Mouse (Mus musculus) heart, postnatal 14 days (tissue): ENCODE results near the gene Fibp. TPM values are rescaled to one million over a fixed set of nuclear protein-coding genes. Genes with fewer than 3 reads are reported as not detected.

Experiments
- DNase-seq, 2 experiments: peaks; one replicate each; pipeline ENCODE4 v3.0.0; 2021 to 2022
- intact Hi-C: fragments of 180-260 bp; cut with DNase I; formaldehyde crosslinking; loops from one replicate; pipeline ENCODE4 v1.15.1; 2025
- total RNA-seq, 2 experiments: library from RNA; stranded (reverse); gene quantifications; 2 replicates each; pipeline ENCODE4 v1.2.3; 2021

The Fibp gene
- total RNA-seq, 2 experiments from 2014 or later = 55.7 to 63.2 TPM

DNA sequence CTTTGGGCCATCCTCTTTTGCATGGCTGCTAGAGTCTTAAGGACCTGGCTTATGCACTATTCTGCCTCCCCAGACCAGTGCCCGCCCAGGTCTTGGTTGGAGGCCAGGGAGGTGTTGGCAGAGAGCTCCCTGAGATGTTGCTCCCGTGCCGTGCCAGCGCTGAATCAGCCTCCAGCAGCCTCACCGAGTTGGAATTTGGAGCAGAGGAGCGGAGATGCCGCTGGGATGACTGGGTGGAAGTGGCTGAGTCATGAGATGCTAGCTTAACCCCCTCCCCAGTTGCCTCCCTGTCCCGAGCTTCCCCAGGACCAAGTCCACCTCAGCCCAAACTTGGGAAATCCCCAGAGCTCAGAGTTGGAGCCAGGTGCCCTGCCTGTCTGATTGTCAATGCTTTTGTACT, 30.6 kb upstream of the Fibp start:
- peak; percentile 58 to 69 for DNase-seq
- intact Hi-C loops = loop anchor here (2.0 kb wide), 1 partner anchor 63 kb away; the partner anchor contains the start of genes Banf1 and Eif1ad

DNA sequence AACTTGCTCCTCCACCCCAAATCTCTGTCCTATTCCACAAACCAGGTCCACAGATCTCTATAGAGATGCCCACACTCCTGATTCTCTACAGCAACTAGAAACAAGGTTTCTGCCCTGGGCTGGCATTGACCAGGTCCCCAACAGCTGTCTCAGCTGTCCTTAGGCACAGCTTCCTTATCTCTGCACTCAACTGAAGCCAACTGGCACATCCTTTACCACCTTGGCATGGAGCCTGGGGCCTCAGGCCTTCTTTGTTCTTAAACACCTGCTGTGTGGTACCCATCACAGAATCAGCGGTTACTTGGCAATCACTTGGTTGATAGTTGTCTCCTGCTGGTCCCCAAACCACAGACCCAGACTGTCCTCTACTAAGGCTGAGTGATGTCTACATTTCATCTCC, 30.0 kb upstream of the Fibp start:
- DNase-seq = no peak
- intact Hi-C loops = no loop called here

DNA sequence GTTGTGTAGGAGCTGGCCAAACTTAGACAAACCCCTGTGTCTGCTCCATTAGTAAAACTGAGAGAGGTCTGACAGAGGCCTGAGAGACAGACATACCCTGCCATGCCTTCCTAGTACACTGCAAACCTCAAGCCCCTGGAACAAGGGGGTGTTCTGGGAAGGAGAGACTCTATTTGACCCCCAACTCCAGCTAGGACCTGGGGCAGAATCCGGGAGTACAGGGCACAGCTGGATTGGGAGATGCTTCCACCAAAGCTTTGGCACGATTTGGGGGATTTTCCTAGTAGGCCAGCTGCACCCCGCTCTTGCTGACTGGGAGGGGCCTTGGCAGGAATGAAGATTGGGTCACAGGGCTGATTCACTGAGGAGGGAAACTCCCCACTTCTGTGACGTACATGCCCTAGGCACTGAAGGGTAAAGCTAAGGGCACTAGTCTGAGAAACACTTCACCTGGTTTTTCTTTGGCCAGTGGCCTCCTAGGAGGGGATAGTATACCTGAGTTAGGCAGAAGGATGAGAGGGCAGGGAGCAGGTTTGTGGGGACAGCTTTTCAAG, 28.4 kb upstream of the Fibp start:
- intact Hi-C loops = no loop called here

DNA sequence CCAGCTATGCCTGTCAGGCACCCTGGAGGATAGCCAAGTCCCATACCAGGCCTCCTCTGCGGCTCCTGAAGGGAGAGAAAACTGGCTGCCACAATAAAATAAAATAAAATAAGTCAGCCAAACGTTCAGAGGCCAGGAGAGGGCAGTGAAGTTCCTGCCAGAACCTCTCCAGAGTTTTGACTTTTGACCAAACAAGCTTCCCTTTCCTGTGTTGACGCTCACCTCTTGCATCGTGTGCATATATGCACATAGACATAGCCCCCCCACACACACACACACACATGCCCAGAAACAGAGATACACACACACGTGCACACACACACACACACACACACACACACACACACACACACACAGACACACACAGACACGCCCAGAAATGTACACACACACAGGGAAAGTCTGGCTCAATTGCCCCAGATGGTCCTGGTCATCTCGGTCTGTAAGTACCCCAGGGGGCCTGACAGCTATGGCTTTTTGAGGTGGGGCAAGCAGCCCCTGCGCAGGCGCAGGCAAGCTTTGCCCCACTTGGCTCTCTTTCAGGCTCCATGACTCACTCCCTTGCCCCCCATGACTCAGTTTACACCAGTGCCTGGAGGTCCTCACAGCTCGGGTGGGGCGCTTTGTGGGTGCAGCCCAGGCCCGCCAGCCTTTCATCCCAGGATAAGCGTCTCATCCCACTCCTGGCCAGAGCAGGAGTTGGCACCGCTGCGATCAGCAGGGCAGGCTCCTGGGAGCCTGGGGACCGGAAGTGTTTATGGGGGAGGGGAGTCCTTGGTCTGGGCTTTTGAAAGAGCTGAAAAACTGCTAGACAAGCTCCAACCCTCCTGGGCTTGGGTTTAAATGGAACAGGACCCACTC, 27.2 kb upstream of the Fibp start:
- intact Hi-C loops = no loop called here
- peak; percentile 52 to 71 for DNase-seq

More for the DNA sequence above, 28.4 kb upstream of the Fibp start:
- no peak for DNase-seq

DNA sequence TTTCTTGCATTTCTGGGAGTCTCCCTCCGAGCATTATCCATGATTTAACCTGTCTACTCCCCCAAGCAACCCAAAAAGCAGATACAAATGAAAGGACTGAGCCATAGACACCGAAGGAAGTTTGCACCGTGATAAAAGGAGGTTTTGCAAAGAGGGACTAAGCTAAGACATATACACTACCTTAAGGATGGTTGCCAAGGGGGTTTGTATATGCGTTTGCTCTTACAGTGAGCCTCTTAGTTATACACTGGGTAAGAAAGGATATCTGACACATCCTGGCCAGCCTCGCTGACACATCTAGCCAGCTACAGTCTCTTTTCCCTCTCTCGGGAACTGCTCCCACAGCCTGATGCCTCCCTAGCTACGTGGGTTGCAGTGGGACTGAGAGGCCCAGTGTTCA, 26.5 kb upstream of the Fibp start:
- intact Hi-C loops = loop anchor here (2.0 kb wide), 1 partner anchor 53 kb away; no protein-coding TSS in a partner anchor
- DNase-seq = no peak

DNA sequence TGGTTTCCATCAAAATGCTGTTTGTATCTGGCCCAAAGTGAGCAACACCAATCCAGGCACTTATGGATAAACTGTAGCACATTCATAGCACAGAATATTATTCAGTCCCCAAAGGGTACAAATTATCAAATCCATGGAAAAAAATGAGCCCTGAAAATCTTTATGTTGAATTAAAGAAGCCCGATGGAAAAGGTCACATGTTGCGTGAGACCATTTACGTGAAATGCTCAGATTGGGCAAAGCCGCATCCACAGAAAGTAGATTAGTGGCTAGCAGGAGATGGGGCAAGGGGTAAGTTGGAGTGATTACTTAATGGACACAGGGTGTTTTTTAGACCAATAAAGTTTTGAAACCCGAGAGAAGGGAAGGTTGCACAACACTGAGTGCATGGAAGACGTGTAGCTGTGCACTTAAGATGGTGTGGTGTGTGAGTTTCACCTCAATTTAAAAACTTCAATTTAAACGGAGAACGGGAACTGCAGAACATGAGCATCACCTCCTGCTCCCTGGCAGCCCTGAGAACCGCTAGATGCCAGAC, 16.0 kb upstream of the Fibp start:
- DNase-seq = no peak
- intact Hi-C loops = no loop called here

DNA sequence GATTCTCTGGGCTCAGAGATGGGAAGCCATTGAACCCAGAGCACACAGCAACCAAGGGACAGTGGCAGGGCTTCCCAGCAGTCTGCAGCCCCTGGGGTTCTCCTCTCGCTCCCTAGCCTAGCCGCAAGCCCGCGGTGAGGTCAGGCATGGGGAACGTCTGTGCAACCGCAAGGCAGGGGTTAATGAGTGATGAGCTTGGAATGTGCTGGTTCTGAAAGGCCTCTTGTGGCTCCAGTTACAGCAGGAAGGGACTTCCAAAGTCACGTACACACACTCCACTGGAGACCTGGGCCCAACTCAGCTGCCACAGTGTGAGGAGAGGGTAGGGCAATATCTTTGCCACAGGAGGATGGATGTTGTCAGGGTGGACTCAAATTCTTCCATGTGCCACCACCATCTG, 15.5 kb upstream of the Fibp start:
- intact Hi-C loops = no loop called here
- no peak for DNase-seq

DNA sequence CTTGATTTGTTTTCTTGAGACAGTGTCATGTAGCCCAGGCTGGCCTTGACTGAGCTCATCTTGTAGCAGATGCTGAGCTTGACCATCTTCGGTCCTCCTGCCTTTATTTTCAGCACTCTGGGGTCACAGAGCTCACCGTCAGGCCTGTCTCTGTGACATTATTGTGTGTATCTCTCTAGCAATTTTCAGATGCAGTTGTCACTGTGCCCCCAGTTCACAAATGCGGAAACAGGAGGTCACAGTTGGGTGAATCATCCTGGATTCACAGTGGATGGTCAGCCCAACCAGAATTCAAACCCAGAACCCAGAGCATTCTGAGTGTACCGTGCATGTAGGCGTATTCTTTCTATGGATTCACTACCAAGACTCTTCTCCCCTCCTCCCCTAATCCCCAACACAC, 14.7 kb upstream of the Fibp start:
- no peak for DNase-seq
- intact Hi-C loops = no loop called here

DNA sequence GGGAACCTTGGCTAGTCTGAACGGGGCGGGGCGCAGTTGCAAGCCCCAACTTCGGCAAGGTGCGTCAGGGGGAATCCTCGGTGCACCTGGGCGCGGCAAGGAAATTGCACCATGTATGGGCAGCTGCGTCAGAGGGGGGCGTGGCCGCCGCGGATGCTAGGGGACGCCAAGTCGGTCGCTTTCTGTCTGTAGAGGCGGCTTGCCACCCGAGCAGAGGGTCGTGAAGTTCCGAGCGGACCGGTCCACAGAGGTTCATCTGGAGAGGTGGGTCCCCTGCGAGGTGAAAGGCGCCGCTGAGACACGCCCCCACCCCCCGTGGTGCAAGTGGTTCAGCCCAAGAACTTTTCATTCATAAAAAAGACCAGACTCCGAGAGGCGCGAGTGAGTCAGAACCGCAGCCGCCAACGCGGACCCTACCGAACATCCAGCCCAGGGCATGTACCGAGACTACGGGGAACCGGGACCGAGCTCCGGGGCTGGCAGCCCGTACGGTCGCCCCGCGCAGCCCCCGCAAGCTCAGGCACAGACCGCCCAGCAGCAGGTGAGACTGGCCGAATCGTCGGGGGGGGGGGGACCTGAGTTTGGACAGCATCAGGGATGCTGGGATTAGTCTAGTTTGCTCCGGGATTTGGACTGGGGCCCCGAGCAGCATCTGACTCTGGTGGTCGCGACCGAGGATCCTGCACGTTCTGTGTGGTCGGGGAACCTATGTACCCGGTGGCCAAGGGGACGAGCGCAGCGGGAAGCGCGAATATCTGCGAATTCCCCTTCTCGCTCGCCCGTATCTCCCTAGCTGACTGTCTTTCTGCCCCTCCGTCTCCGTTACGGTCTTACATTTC, 12.7 kb upstream of the Fibp start, which contains the start of gene Fosl1:
Gene Fosl1, plus strand, starts transcription at position 33 of the 839 bp plus-strand sequence.
- intact Hi-C loops = no loop called here
- peak; percentile 62 to 77 for DNase-seq

DNA sequence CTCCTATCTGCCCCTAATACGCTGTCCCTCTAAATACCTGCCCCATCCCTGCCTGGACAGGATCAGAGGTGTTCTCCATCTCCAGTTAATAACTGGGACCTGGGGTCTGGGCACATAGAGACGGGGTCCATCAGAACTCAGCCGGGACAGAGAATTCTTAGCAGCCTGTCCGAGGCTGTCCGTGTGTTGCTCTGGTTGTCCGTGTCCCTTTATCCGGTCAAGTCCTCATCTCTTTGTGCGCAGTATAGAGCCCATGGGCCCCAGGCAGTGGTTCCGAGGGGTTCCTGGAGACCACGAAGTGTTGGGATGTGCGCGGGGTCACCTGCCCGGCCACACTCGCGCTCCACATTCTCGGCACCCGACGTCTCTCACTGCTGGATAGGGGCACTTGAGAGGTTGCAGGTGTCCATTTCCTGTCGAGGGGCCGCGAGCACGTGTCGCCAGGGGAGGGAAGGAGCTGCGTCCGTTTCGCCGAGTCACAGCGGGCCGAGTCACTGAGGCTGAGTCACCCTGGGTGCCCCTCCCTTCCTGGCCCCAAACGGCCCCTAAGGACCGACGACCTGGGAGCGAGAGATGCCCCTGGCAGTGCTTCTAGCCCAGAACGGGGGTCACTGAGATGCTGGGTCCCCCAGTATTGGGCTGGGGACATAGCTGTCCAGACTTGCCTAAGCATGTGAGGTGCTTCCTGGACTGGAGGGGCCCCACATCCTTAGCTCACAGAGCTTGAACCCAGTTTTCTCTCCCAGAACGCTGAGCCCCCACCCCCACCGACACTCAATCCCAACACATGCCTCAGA, 11.9 kb upstream of the Fibp start:
- peak in 1 of 2 experiments; percentile 31 for DNase-seq
- intact Hi-C loops = no loop called here

DNA sequence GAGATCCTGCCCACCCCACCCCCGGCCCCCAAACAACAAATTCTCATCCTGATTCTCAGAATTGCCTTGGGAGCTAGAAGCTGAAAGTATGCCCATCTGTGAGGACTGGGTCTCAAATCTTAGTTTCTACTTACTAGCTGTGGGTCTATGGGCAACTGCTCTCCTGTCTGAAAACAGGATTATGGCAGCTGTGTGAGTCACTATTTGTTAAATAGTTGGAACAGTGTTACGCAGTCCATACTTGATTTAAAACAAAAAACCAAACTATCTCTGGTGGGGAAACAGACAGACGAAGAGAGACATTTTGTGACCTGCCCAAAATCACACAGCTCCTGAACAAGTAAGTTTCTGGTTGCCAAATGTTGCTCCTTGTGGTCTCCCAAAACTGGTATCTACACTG, 10.7 kb upstream of the Fibp start:
- DNase-seq = no peak
- intact Hi-C loops = no loop called here

DNA sequence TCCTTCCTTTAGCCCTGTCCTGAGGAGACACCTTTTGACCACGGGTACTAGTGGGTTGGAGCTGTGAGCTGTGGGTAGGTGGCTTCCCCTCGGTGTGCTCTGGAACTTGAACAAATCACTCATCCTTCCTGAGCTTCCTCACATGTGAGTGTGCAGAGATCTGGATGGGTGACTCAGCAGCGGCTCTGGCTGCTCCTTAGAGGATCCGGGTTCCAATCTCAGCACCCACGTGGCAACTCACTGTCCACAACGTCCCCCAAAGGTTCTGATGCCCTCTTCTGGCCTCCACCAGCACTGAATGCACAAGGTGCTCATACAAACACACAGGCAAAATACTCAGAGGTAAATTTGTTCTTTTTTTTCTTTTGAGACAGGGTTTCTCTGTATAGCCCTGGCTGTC, 8.6 kb upstream of the Fibp start:
- intact Hi-C loops = no loop called here
- no peak for DNase-seq

DNA sequence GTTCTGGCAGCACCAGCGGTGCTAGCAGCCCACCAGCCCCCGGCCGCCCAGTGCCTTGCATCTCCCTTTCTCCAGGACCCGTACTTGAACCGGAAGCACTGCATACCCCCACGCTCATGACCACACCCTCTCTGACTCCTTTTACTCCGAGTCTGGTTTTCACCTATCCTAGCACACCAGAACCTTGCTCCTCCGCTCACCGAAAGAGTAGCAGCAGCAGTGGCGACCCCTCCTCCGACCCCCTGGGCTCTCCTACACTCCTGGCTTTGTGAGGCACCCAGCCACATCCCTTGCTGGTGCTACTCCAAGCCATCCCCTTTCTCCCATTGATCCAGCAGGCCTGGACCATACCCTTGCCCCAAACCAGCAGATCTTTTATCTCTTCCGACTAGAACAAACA, 5.4 kb upstream of the Fibp start:
- intact Hi-C loops = no loop called here
- DNase-seq = no peak

DNA sequence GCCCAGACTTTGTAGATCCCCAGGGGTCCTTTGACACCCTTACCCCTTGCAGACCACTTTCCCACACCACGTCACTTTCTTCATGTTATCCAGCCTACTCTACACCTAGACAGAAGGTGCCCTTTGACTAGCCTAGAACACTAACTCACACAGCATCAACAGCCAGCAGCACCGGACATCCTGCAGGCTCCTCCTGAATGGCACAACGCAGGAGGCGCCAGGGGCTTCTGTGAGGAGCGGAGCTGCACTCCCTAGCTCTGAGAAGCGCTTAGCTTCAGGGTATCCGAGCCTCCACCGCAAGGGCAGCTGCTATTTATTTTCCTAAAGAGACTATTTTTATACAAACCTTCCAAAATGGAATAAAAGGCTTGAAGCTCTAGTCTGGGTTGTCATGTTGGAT, 4.8 kb upstream of the Fibp start:
- intact Hi-C loops = no loop called here
- no peak for DNase-seq

DNA sequence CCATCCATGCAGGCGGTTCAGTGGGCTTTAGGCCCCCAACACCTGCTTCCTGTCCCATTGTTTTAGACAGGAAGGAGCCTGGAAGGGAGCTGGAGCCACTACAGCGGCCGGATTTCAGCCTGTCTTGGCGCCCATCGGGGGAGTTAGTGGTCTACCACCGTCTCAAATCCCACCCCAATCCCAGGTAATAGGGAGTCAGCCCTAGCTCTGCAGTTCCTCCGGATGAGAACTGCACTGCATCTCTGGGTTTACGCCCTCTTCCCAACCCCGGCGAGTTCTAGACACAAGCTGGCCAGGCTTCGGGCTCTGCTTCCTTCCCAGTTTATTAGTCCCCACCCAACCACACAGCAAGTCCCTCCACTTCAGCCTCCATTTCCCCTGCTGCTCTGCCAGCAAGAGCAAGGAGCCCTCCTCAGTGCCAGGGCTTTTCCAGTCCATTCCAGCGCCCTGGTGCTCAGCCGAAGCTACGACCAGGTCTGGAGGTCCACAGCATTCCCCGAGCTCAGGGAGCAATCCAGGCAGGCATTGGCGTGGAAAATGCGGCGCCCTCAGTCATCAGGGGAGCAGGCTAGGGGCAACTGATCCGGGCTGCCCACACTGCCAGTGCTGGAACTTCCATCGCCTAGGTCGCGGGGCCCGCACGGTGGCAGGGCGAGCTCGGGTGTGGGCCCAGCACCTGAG, 4.0 kb upstream of the Fibp start:
- intact Hi-C loops = no loop called here
- peak; percentile 51 to 54 for DNase-seq

DNA sequence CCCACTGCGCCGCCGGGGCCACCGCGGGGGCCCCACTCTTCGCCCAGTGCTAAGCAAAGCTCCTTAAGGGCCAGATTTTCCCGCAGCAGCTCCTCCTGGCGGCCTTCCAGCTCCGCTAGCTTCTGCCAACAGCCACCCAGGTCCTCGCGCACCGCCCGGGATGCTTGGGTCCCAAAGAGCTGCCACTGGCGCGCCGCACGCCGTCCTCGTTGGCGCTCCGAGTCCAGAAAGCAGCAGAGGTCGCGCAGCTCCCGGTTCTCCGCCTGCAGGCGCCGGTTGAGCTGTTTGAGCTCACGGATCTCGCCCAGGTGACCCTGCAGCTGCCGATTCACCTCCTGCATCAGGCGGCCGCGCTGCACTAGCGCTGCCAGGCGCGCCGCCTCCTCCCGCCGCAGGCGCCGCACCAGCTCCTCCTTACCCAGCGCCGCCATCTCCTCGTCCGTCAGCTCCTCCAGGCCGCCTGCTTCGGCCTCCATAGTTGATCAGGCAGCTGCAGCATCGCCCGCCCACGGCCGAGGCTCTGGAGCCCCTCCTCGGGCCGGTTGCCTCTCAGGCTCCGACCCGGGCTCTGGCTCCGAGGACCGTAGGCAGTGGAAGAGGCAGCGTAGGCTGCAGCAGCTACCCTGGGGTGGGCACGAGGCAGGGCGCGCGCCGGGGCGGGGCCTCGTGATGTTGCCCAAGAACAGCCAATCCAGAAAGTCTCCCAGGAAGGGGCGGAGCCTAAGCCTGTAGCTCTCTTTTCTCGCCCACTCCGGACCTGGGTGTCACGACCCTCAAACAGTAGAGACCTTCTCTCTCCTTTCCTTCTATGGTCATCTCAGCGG, 3.3 kb upstream of the Fibp start:
- DNase-seq = peak; percentile 96
- intact Hi-C loops = no loop called here

DNA sequence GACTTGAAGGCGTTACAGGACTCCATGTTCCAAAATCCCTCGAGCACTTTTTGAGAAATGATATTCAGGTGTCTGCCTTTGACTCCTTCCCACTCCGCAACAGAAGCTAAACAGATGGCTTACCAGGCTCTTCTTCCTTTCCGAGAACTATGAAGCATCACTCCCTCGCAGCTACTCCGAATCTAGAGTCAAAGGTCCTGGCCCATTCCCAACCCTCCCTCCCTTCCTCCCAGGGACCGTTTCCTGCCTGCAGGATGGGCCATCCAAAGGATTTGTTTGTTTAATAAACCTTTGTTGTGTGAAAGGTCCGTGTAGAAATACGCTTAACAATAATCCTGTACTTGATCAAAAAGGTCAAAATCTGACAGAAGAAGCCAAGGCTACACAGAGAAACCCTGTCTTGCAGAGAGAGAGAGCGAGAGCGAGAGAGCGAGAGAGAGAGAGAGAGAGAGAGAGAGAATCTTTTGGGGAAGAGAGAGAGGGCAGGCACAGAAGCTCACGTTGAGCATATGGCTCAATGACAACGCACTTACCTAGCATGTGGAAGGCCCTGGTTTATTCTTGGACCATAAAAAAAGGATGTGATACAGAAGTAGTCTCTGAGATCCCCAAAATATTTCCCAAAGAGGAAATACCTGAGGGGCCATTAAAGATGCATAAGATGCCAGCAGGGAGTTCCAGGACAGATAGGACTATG, 2.5 kb upstream of the Fibp start, which contains the start of gene Ccdc85b:
Gene Ccdc85b, minus strand, starts transcription at position 149 of the 697 bp plus-strand sequence.
- peak in 1 of 2 experiments; percentile 53 for DNase-seq
- intact Hi-C loops = no loop called here

DNA sequence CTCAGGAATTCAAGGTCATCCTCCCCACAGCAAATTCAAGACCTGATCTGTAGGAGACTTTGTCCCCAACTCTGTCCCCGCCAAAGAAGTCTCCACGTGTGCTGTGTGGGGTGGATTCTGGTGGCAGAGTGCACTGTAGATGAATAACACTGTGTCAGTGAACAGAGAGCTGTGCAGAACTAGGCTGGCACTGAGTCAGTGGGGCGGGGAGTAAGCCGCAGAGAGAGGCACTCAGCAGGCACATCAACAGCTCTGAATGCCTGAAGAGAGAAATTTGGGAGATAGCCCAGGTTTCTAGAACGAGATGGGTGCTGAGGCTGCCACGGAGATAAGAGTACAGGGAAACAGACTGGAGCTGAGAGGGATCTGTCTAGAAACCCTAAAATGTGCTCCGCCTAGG, 1.4 kb upstream of the Fibp start:
- DNase-seq = peak in 1 of 2 experiments; percentile 32
- intact Hi-C loops = no loop called here
